Mouse (Mus musculus) cerebellum, adult 9-10 months (tissue): ENCODE data around the gene Pcbp4.

Experiments
- DNase-seq: peaks from one replicate; pipeline ENCODE4 v3.0.0; 2022

Gene Pcbp4

DNA sequence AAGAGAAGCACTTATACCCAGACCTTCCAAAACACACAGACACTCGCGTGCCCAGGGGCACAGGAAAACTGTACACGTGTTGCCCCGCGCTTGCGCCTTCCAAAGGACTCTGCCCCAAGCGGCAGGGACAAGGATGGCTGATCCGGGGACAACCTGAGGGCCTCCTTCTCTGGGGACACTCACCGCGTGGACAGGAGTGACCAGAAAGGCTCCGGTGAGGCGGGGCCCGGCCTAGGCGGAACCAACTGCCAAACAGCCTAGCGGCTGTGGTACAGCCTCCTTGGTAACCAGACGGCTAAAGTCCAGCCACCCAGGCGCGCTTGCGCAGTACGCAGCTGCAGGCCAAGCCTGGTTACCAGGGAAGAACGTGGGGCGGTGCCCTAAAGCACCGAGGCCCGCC, 5.7 kb upstream of the Pcbp4 start, which contains the start of the genes Abhd14b and Abhd14a:
Gene Abhd14b, plus strand, starts transcription at position 112 of the 400 bp plus-strand sequence.
Gene Abhd14a, minus strand, starts transcription at position 331 of the 400 bp plus-strand sequence.
- peak; percentile 97 for DNase-seq

DNA sequence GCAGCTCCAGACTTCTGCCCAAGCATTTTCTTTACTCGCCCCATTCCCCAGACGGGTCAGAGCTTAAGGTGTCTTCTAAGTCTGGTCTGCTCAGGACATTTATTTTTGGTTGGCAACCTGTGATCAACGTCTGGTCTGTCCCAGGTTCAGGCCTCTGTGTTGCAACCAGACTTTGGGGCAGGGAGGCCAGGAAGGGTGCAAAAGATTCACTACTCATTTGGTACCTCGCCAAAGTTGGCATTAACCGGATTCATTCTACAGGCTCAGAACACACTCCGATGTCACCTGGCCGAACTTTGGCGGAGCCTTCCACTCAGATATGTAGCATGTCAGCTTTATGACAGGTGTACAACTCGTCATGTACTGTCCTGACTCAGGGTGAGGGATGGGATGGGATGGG, 5.1 kb upstream of the Pcbp4 start:
- peak; percentile 86 for DNase-seq

- DNase-seq = peak; percentile 88
Measured at GRCm38 (mm10) chr9:106448498-106449031, 4.5 kb upstream of the Pcbp4 start.

GRCm38 (mm10) chr9:106449947-106450346, 3.1 kb upstream of the Pcbp4 start:
- DNase-seq = peak; percentile 67

DNA sequence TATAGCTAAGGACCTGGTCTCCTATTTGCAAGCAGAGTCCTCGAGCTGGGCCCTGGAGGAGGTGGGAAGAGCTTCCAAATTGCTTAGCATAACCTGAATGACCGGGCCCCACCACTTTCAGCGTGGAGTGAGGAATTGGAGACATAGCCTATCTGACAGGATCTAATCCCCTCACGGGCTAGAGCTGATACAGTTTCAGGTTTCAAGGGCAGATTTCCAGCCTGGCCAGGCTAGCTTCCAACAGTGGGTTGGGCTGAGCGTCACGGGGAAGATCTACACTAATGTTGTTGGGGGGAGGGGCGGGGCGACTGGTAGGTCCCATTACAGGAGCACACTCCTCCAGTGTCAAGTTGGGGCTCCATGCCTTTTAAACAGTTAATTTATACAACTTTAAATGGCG, 2.4 kb upstream of the Pcbp4 start:
- peak; percentile 80 for DNase-seq

GRCm38 (mm10) chr9:106451298-106451697, 1.8 kb upstream of the Pcbp4 start:
- DNase-seq = peak; percentile 66

- no peak for DNase-seq
Measured at GRCm38 (mm10) chr9:106451899-106452298, 1.2 kb upstream of the Pcbp4 start.

DNA sequence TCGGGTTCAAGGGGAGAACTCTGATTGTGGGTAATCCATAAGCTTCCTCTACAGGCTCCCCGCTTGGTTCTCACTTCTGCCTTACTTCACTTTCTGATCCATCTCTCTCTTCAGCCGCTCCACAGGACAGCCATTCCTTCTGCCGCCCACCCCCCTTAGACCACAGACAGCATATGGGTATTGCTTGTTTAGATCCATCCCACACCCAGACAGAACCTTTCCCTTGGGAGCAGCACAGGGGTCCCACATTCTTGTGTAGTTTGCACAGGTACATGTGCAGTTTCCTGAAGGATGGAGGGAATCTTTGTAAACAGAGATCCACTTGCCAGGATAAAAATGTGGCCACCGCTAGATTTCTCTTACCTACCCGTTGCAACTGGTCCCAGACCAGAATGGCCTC, 740 bp upstream of the Pcbp4 start:
- no peak for DNase-seq

DNA sequence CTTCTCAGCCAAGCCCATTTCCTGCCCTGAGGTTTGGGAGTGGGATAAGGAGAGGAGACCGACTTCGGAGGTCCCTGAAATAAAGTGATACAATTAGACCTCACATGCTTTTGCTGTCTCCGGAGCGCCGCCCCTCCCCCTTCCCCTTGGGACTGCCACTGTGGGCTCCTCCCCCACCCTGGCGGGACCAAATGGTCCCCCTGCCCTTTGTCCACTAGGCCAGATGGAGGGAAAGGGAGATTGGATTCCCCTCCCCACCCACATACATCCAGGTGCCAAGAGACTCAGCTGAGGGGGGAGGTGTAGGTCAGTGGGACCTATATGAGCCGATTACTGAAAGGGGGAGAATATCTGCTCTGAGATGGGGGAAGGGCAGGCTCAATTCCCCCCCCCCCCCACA, 270 bp upstream of the Pcbp4 start:
- peak; percentile 91 for DNase-seq

- DNase-seq = peak; percentile 74
Measured at GRCm38 (mm10) chr9:106454071-106454761, 1.1 kb downstream of the Pcbp4 start.

GRCm38 (mm10) chr9:106454888-106455681, 2.0 kb downstream of the Pcbp4 start:
- DNase-seq = no peak

- DNase-seq = peak; percentile 65
Measured at GRCm38 (mm10) chr9:106456325-106457162, 3.5 kb downstream of the Pcbp4 start.

DNA sequence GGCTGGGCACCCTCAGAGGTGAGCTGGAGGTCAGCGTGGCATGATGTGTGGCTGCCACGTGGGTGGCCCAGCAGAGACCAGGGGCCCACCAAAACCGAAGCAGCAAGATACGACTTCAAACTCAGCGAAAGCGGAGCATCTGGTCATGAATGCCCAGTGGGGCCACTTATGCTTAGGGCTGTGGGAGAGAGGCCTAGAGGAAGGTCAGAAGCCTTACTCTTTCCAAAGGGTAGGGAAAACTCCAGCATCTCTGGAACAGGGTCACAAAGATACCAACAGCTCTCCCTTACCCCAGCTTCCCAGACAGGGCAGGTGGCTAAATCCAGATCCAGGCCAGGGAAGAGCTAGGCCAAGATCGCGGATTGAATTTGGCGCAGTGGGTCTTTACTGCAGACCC, 4.1 kb downstream of the Pcbp4 start:
- DNase-seq = no peak

DNA sequence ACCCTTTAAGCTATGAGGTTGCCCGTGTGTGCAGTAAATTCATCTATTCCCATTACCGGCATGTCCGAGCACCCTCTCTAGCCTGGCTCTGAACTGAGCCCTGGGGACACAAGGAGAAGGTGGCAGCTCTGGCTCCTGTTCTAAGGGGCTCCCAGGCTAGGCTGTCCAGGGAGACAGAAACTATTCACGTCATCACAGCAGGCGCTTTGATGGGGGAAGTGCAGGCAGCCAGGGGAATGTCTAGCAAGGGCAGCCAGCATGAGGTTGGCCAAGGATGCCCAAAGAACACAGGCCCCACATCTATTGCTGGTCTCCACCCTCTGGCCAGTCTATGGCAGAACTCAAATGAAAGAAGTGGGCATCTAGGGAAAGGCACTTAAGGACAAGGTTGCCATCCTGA, 4.8 kb downstream of the Pcbp4 start:
- DNase-seq = no peak

DNA sequence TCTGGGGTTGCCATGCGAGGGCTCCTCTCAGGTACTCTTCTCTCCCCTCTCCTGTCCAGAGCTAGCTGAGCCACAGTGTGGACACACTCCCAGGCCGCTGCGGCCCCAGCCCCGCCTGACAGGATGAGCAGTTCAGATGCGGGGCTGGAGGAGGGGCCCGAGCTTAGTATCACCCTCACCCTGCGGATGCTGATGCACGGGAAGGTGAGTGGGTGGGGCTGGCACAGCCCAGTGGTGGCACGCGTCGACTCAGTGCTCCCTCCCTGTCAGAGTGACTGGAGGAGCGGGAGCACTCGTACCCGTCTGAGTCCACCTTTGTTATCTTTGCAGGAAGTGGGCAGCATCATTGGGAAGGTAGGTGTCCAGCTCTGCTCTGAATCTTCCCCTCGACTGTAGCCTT, 6.9 kb downstream of the Pcbp4 start:
- peak; percentile 76 for DNase-seq

DNA sequence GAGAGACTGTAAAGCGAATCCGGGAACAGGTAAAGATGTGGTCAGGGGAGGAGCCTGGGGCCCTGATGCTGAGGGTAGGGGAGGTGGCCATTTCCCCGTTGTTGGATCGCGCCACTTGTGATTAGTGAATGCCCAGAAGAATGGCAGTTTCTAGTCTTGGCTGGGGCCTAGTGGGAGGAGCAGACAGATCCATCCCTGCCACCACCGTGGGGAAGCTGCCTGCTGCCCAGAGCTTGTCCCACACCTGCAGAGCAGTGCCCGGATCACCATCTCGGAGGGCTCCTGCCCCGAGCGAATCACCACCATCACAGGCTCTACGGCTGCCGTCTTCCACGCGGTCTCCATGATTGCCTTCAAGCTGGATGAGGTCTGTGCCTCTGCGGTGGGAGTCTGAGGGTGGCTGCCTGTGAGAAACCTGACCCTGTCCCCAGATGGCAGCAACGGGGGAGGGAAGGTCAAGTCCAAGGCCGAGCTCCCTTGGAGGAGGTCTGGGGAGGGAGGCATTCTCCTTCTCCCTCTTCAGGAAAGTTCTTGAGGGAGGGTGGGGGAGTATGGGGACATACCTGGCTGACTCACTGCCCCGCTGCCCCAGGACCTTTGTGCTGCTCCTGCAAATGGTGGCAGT, 7.4 kb downstream of the Pcbp4 start:
- peak; percentile 87 for DNase-seq

GRCm38 (mm10) chr9:106461026-106461415, 7.9 kb downstream of the Pcbp4 start:
- peak; percentile 74 for DNase-seq

DNA sequence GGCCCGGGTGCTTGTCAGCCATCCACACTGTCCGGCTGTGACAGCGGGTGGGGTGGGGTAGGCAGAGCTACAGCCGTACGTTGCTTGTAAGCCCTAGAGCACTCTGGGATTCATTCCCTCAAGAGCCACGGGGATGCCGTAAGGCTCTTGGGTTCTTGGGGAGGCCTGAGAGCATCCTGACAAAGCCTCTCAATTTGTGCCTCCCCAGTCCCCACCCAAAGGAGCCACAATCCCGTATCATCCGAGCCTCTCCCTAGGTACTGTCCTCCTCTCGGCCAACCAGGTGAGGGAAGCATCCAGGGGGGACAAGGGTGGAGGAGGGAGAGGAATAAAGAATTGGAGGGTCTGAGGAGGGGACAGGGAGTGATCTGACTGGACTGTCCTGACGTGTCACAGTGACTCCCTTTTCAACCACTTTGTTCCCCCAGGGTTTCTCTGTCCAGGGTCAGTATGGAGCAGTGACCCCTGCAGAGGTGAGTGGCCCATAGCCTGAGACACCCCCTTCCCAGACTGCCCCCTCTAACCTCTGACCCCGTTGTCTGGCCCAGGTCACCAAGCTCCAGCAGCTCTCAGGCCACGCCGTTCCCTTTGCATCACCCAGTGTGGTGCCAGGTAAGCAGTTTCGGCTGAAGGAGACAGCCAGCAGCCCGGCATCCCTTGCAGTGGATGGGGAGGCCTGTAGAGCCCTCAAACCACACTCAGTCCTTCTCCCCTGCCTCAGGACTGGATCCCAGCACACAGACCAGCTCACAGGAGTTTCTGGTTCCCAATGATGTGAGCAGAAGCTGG, 8.7 kb downstream of the Pcbp4 start:
- peak; percentile 72 for DNase-seq

DNA sequence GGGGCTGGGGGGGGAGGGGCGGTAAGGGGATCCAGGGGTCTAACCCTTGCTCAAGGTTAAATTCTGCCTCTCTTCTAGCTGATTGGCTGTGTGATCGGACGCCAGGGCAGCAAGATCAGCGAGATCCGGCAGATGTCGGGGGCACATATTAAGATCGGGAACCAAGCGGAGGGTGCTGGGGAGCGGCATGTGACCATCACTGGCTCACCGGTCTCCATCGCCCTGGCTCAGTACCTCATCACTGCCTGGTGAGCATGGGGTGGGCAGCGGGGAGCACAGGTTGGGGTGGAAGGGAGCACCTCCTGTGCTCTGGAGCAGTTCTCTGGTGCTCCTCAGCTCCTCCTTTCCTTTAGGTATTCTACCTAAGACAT, 9.3 kb downstream of the Pcbp4 start:
- DNase-seq = no peak

DNA sequence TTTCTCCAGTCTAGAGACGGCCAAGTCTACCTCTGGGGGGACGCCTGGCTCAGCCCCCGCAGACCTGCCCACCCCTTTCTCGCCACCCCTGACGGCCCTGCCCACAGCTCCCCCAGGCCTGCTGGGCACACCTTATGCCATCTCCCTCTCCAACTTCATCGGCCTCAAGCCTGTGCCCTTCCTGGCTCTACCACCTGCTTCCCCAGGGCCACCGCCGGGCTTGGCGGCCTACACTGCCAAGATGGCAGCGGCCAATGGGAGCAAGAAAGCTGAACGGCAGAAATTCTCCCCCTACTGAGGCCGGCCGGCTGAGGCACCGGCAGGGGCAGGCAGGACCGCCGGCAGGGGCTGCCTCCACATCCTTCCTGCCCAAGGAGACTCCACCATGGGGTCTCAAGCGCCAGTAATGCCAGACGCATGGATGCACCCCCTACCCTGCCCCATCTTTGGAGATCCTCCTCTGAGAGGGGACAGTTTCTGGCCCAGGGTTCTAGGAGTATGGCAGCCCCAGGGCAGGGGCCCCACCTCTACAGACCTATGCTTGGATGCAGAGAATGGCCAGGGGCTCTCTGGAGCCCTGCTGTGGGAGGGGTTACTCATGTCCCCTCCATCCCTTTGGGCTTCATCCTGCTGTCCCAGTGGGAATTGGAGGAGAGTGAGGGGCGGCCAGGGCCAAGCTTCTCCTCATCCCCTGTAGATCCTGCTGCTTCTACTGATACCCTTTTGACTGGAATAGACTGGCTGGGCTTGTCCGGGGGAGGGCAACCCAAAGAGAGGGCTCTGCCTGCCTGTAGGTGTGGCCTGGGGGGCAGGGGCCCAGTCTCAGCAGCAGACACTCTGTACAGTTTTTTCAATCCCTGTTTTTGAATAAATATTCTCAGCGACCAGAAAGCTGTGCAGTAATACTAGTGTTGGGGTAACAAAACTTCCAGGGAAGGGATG, 10.3 kb downstream of the Pcbp4 start:
- DNase-seq = peak; percentile 92
